Mouse (Mus musculus) megakaryocyte, embryonic 14.5 days (primary cell): ENCODE data around the gene B3galnt1.

Experiments used
- FLI1 ChIP-seq: IDR thresholded peaks from 2 replicates; pipeline ENCODE4 v1.6.1; 2012; ENCODE audit warnings: low read length, inconsistent platforms, mixed read lengths
- GATA1 ChIP-seq: IDR thresholded peaks from 3 replicates; pipeline ENCODE4 v1.6.1; 2012; ENCODE audit warnings: mixed read lengths, low read length, inconsistent platforms, borderline replicate concordance

- TF ChIP-seq GATA1 (no peak), FLI1 (no peak)
Observed at GRCm38 (mm10) chr3:69563406-69563805, 35.4 kb downstream of the B3galnt1 start.
